Mouse (Mus musculus) Patski (cell line): ENCODE results near the gene Vsig10. TPM values are rescaled to one million over a fixed set of nuclear protein-coding genes. Genes with fewer than 3 reads are reported as not detected.

Experiments used
- ATAC-seq: fragments of 100-300 bp; one replicate; pipeline ENCODE4 v1.8.0; 2021
- CTCF ChIA-PET: fragments of 350-600 bp; sonication (Branson Sonifier 250); formaldehyde crosslinking; loops from one replicate; lab custom pipeline; 2022; ENCODE audit warnings: inconsistent platforms; lab: Charles Lee
- POLR2A ChIA-PET: fragments of 350-600 bp; sonication (Branson Sonifier 250); formaldehyde crosslinking; loops from one replicate; lab custom pipeline; 2022; ENCODE audit warnings: antibody characterized with exemption, inconsistent platforms; lab: Charles Lee
- DNase-seq: peaks from one replicate; pipeline ENCODE4 v3.0.0-alpha.2; 2011; ENCODE audit warnings: low read depth, low spot score
- H3K27me3 ChIP-seq: fragments of 371-371 bp; one replicate; pipeline ENCODE4 v1.5.1; 2021
- CTCF ChIP-seq: fragments of 100-300 bp; IDR thresholded peaks from one replicate; pipeline ENCODE4 v1.5.1; 2021
- in situ Hi-C: fragments of 300-500 bp; cut with MboI; formaldehyde crosslinking; loops from 3 replicates; pipeline ENCODE4 v1.11.1; 2018; ENCODE audit warnings: low pct_unique_long_range_greater_than_20kb, mixed read lengths
- polyA plus RNA-seq: library from polyadenylated mRNA; unstranded; gene quantifications from one replicate; pipeline ENCODE4 v1.2.3, GENCODE M21; 2021

Gene Vsig10
- 46.8 TPM for polyA plus RNA-seq

GRCm38 (mm10) chr5:117318741-117319629 is at the start of gene Vsig10:
Gene Vsig10, plus strand, starts transcription at chr5:117319083.
- CTCF ChIA-PET = interaction anchor here (1.5 to 1.6 kb wide), 3 partner anchors 9 to 41 kb away, joined by 3 to 7 read pairs (median 5); no protein-coding TSS in a partner anchor
- no peak for DNase-seq
- in situ Hi-C loops = no loop called here
- peak; percentile 77 for ATAC-seq
- H3K27me3 ChIP-seq = no peaks in the 10 kb centered on the region
- TF ChIP-seq CTCF = no peak
- POLR2A ChIA-PET = interaction anchor here (0.6 to 1.4 kb wide), 2 partner anchors 39 to 975 kb away, joined by 3 to 4 read pairs; no protein-coding TSS in a partner anchor

GRCm38 (mm10) chr5:117269395-117269794 is 49.5 kb upstream of the Vsig10 start:
- no peaks in the 10 kb centered on the region for H3K27me3 ChIP-seq
- no peak for TF ChIP-seq CTCF
- CTCF ChIA-PET = interaction anchor here (0.7 to 1.4 kb wide), 4 partner anchors 10 to 150 kb away, joined by 3 to 5 read pairs (median 4); partner anchors contain the start of gene Taok3
- POLR2A ChIA-PET = interaction anchor here (0.6 kb wide), 3 partner anchors 10 to 160 kb away, joined by 3 to 6 read pairs (median 6); no protein-coding TSS in a partner anchor
- DNase-seq (no peak), ATAC-seq (no peak)
- in situ Hi-C loops = no loop called here

- CTCF ChIA-PET = interaction anchor here (1.4 to 1.9 kb wide), 2 partner anchors 14 to 158 kb away, joined by 3 to 5 read pairs; no protein-coding TSS in a partner anchor
- ATAC-seq (no peak), DNase-seq (no peak)
- TF ChIP-seq CTCF = no peak
- POLR2A ChIA-PET = no interaction called here
- in situ Hi-C loops = no loop called here
- H3K27me3 ChIP-seq = no peaks in the 10 kb centered on the region
Measured at GRCm38 (mm10) chr5:117271945-117272344, 46.9 kb upstream of the Vsig10 start.

GRCm38 (mm10) chr5:117274817-117275216 is 44.1 kb upstream of the Vsig10 start:
- ChIA-PET POLR2A (no interaction called here), CTCF (interaction anchor here (1.3 kb wide), 1 partner anchor 30 kb away, joined by 4 read pairs; no protein-coding TSS in a partner anchor)
- no peak for TF ChIP-seq CTCF
- H3K27me3 ChIP-seq = no peaks in the 10 kb centered on the region
- ATAC-seq (no peak), DNase-seq (no peak)
- in situ Hi-C loops = loop anchor here (25.0 kb wide), 1 partner anchor 838 kb away; no protein-coding TSS in a partner anchor

GRCm38 (mm10) chr5:117277784-117278183 is 41.1 kb upstream of the Vsig10 start:
- DNase-seq (no peak), ATAC-seq (no peak)
- in situ Hi-C loops = loop anchor here (25.0 kb wide), 1 partner anchor 840 kb away; no protein-coding TSS in a partner anchor
- ChIA-PET CTCF (interaction anchor here (0.8 to 1.5 kb wide), 2 partner anchors 9 to 158 kb away, joined by 3 read pairs; partner anchors contain the start of gene Taok3), POLR2A (interaction anchor here (0.6 to 0.7 kb wide), 2 partner anchors 42 to 144 kb away, joined by 3 to 4 read pairs; no protein-coding TSS in a partner anchor)
- TF ChIP-seq CTCF = no peak
- no peaks in the 10 kb centered on the region for H3K27me3 ChIP-seq

- ChIA-PET POLR2A (no interaction called here), CTCF (interaction anchor here (1.3 to 1.4 kb wide), 2 partner anchors 15 to 34 kb away, joined by 3 to 4 read pairs; no protein-coding TSS in a partner anchor)
- peak; percentile 74 for DNase-seq
- no peak for TF ChIP-seq CTCF
- H3K27me3 ChIP-seq = no peaks in the 10 kb centered on the region
- in situ Hi-C loops = loop anchor here (25.0 kb wide), 1 partner anchor 842 kb away; no protein-coding TSS in a partner anchor
- ATAC-seq = peak; percentile 58
Measured at GRCm38 (mm10) chr5:117278809-117279668, 39.8 kb upstream of the Vsig10 start.

GRCm38 (mm10) chr5:117279669-117280050 is 39.2 kb upstream of the Vsig10 start:
- ChIA-PET POLR2A (interaction anchor here (0.5 kb wide), 1 partner anchor 738 kb away, joined by 6 read pairs; no protein-coding TSS in a partner anchor), CTCF (interaction anchor here (1.3 to 1.4 kb wide), 2 partner anchors 15 to 34 kb away, joined by 3 to 4 read pairs; no protein-coding TSS in a partner anchor)
- in situ Hi-C loops = loop anchor here (10.0 to 25.0 kb wide), 2 partner anchors 165 to 842 kb away; partner anchors contain the start of gene Suds3
- H3K27me3 ChIP-seq = no peaks in the 10 kb centered on the region
- ATAC-seq (no peak), DNase-seq (no peak)
- TF ChIP-seq CTCF = no peak

- H3K27me3 ChIP-seq = no peaks in the 10 kb centered on the region
- DNase-seq (no peak), ATAC-seq (no peak)
- in situ Hi-C loops = loop anchor here (10.0 to 25.0 kb wide), 2 partner anchors 167 to 844 kb away; partner anchors contain the start of gene Suds3
- ChIA-PET CTCF (interaction anchor here (0.7 kb wide), 1 partner anchor 82 kb away, joined by 3 read pairs; no protein-coding TSS in a partner anchor), POLR2A (interaction anchor here (1.1 kb wide), 1 partner anchor 166 kb away, joined by 3 read pairs; the partner anchor contains the start of gene Suds3)
- peak; percentile 66 for TF ChIP-seq CTCF
Measured at GRCm38 (mm10) chr5:117281536-117281935, 37.3 kb upstream of the Vsig10 start.

GRCm38 (mm10) chr5:117282360-117282759 is 36.5 kb upstream of the Vsig10 start:
- in situ Hi-C loops = loop anchor here (10.0 to 25.0 kb wide), 2 partner anchors 168 to 845 kb away; partner anchors contain the start of gene Suds3
- ChIA-PET POLR2A (no interaction called here), CTCF (no interaction called here)
- peak; percentile 54 for TF ChIP-seq CTCF
- no peak for ATAC-seq
- no peaks in the 10 kb centered on the region for H3K27me3 ChIP-seq
- no peak for DNase-seq
